Mouse (Mus musculus) liver, postnatal 0 days (tissue): ENCODE measurements at regions not wholly inside any gene's neighbourhood (a gene's known extent, or its start where the extent isn't known, plus 50 kb on each side); places are given as distances from the start of the nearest gene placed in this dataset.

ENCODE experiments used
- ATAC-seq: fragments of 200-750 bp; cut with Nextera tagmentation; 2 replicates; pipeline ENCODE4 v1.8.0; 2017; ENCODE audit warnings: mild to moderate bottlenecking, moderate library complexity
- DNase-seq: peaks from one replicate; pipeline ENCODE4 v3.0.0-alpha.2; 2016
- H3K27ac ChIP-seq: fragments of 300-500 bp; sonication (generic); 2 replicates; pipeline ENCODE4 v1.5.1; 2014; ENCODE audit warnings: antibody characterized with exemption, moderate library complexity, mild to moderate bottlenecking, low read depth
- H3K27me3 ChIP-seq: fragments of 300-500 bp; sonication (generic); 2 replicates; pipeline ENCODE4 v1.6.1; 2014; ENCODE audit warnings: low read length, control low read depth, mixed read lengths; ENCODE audit not compliant: insufficient read depth
- H3K36me3 ChIP-seq: fragments of 300-500 bp; sonication (generic); replicated peaks from 2 replicates; pipeline ENCODE4 v1.6.1; 2014; ENCODE audit warnings: mild to moderate bottlenecking, control low read depth, low read length, moderate library complexity, mixed read lengths; ENCODE audit not compliant: insufficient read depth
- H3K4me1 ChIP-seq: fragments of 300-500 bp; sonication (generic); 2 replicates; pipeline ENCODE4 v1.6.1; 2014; ENCODE audit warnings: antibody characterized with exemption, mild to moderate bottlenecking, control low read depth; ENCODE audit not compliant: insufficient read depth
- H3K4me2 ChIP-seq: fragments of 300-500 bp; sonication (generic); 2 replicates; pipeline ENCODE4 v1.6.1; 2014; ENCODE audit warnings: low read depth, mild to moderate bottlenecking, low read length, moderate library complexity, mixed read lengths
- H3K4me3 ChIP-seq: fragments of 300-500 bp; sonication (generic); 2 replicates; pipeline ENCODE4 v1.5.1; 2014; ENCODE audit warnings: low read depth, low read length
- H3K9ac ChIP-seq: fragments of 300-500 bp; sonication (generic); replicated peaks from 2 replicates; pipeline ENCODE4 v1.6.1; 2014; ENCODE audit warnings: mild to moderate bottlenecking, moderate library complexity
- H3K9me3 ChIP-seq: fragments of 300-500 bp; sonication (generic); 2 replicates; pipeline ENCODE4 v1.6.1; 2016; ENCODE audit warnings: mild to moderate bottlenecking, control low read depth, low read length, mixed read lengths
- CTCF ChIP-seq: sonication (generic); IDR thresholded peaks from 2 replicates; pipeline ENCODE4 v1.5.1; 2016; ENCODE audit warnings: antibody characterized with exemption, low read depth
- EP300 ChIP-seq: IDR thresholded peaks from 2 replicates; pipeline ENCODE4 v1.6.1; 2016; ENCODE audit warnings: antibody characterized with exemption, low read depth, mild to moderate bottlenecking
- WGBS: fragments of 180-500 bp; shearing (Covaris S2); extraction: QIAGEN DNeasy Blood & Tissue Kit; methylation state at CpG from one replicate; pipeline ENCODE4 v1.1.7; 2014; ENCODE audit not compliant: insufficient replicate concordance; 5-methylcytosine and 5-hydroxymethylcytosine counted together

- WGBS = 67% methylated on average over 3 of the region's 3 CpGs
- H3K36me3 ChIP-seq = no peaks in the 10 kb centered on the region
- no peak overlapping the region for H3K27ac ChIP-seq
- H3K9ac ChIP-seq = no peak overlapping the region
- H3K27me3 ChIP-seq = no peaks in the 10 kb centered on the region
- no peak for TF ChIP-seq CTCF
- no peak for TF ChIP-seq EP300
- H3K4me1 ChIP-seq = no peaks in the 10 kb centered on the region
- no peak for DNase-seq
- H3K4me3 ChIP-seq = no peak overlapping the region
- no peaks in the 10 kb centered on the region for H3K9me3 ChIP-seq
- no peak for ATAC-seq
- no peak overlapping the region for H3K4me2 ChIP-seq
Measured at GRCm38 (mm10) chr3:140088019-140088418, 882.5 kb downstream of the Stpg2 start.

GRCm38 (mm10) chr3:140091900-140092299, 886.4 kb downstream of the Stpg2 start:
- no peak for DNase-seq
- Histone ChIP-seq H3K4me1 (no peaks in the 10 kb centered on the region), H3K4me2 (no peak overlapping the region), H3K9me3 (no peaks in the 10 kb centered on the region), H3K27me3 (no peaks in the 10 kb centered on the region), H3K36me3 (no peaks in the 10 kb centered on the region), H3K27ac (no peak overlapping the region), H3K9ac (no peak overlapping the region), H3K4me3 (no peak overlapping the region)
- ATAC-seq = no peak
- no peak for TF ChIP-seq EP300
- TF ChIP-seq CTCF = no peak
- 61% methylated on average over 2 of the region's 2 CpGs for WGBS

DNA sequence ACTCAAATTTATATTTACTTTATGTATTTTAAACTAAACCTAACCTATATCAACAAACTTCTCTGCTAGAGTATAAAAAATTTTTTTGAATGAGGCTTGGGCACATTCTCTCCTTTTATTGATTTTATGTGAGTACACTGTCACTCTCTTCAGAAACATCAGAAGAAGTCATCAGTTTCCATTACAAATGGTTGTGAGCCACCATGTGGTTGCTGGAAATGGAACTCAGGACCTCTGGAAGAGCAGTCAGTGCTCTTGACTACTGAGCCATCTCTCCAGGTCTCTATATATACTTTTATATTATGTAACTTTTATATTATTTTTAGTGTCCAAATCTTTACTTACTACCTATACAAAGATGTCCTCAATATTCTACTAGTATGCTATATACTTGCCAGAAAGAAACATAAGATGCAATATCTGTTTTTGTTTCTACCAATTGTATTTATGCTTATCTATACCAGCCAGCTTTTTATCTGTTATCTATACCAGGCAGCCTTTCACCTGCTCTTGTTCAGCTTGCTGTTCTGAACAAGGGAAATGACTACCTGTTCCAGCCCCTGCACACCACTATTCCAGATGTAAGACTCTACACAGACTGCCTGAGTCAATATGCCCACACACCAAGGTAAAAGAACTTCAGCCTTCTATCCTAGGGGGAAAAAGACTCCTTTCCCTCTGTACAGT, 891.5 kb downstream of the Stpg2 start:
- no peaks in the 10 kb centered on the region for H3K36me3 ChIP-seq
- H3K27ac ChIP-seq = no peak overlapping the region
- no peak overlapping the region for H3K4me3 ChIP-seq
- TF ChIP-seq CTCF = no peak
- no peak for TF ChIP-seq EP300
- H3K9me3 ChIP-seq = no peaks in the 10 kb centered on the region
- no peaks in the 10 kb centered on the region for H3K4me1 ChIP-seq
- no peaks in the 10 kb centered on the region for H3K27me3 ChIP-seq
- ATAC-seq = no peak
- DNase-seq = no peak
- H3K4me2 ChIP-seq = no peak overlapping the region
- H3K9ac ChIP-seq = no peak overlapping the region

DNA sequence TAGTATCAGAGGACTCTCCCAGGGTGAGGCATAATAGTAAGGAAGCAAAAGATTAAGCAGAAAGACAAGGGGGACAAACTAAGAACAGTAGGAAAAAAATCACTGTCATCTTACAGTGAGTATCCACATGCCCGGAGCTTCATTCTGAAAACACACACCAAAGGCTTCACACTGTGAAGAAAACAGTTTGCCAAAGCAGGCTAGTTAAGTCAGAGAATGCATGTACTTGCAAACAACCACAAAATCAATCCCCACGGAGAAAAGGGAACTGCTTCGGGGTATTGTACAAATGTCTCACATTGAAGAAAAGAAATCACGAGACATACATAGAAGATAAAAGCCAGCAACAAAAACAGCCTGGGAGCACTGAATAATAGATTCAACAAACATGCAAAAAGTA, 903.9 kb downstream of the Stpg2 start:
- 49% methylated on average over 4 of the region's 4 CpGs for WGBS
- H3K4me3 ChIP-seq = no peak overlapping the region
- no peak for ATAC-seq

GRCm38 (mm10) chr3:140111414-140112172, 906.1 kb downstream of the Stpg2 start:
- Histone ChIP-seq H3K4me3 (no peak overlapping the region), H3K4me1 (no peaks in the 10 kb centered on the region), H3K36me3 (no peaks in the 10 kb centered on the region), H3K9me3 (no peaks in the 10 kb centered on the region), H3K4me2 (no peak overlapping the region), H3K9ac (no peak overlapping the region), H3K27ac (no peak overlapping the region), H3K27me3 (no peaks in the 10 kb centered on the region)
- no peak for DNase-seq
- TF ChIP-seq CTCF = no peak
- no peak for TF ChIP-seq EP300
- 74% methylated on average over 9 of the region's 9 CpGs for WGBS
- ATAC-seq = no peak

More for the DNA sequence above, 903.9 kb downstream of the Stpg2 start:
- H3K36me3 ChIP-seq = no peaks in the 10 kb centered on the region
- no peaks in the 10 kb centered on the region for H3K9me3 ChIP-seq
- no peaks in the 10 kb centered on the region for H3K27me3 ChIP-seq
- no peaks in the 10 kb centered on the region for H3K4me1 ChIP-seq
- H3K9ac ChIP-seq = no peak overlapping the region
- TF ChIP-seq CTCF (no peak), EP300 (no peak)
- no peak for DNase-seq
- H3K4me2 ChIP-seq = no peak overlapping the region
- no peak overlapping the region for H3K27ac ChIP-seq

DNA sequence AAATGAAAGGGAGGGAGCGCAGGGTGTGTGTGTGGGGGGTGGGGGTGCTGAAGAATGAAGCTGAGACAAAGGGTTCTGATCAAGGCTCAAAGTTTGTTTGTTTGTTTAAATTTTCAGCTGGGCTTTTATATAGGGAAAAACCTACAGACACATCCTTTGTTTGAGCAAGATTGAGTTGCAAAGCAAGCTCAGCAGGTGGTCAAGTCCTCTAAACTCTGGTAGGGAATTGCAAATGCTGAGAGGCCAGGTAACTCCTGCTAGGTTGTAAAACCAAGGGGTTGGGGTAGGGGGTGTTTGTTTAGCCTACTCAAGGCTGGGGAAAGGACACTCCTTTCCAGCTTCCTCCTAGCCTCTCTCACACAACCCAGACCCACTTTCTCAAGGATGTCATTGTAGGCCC, 909.6 kb downstream of the Stpg2 start:
- WGBS = 52% methylated on average over 1 of the region's 1 CpGs
- Histone ChIP-seq H3K9ac (no peak overlapping the region), H3K36me3 (no peaks in the 10 kb centered on the region), H3K27ac (no peak overlapping the region), H3K4me3 (no peak overlapping the region), H3K9me3 (no peaks in the 10 kb centered on the region), H3K27me3 (no peaks in the 10 kb centered on the region), H3K4me2 (no peak overlapping the region), H3K4me1 (no peaks in the 10 kb centered on the region)
- no peak for ATAC-seq
- no peak for DNase-seq
- TF ChIP-seq CTCF (no peak), EP300 (no peak)
